24 mouse cellular contexts compared by ENCODE assay signal in the genomic region with DNA sequence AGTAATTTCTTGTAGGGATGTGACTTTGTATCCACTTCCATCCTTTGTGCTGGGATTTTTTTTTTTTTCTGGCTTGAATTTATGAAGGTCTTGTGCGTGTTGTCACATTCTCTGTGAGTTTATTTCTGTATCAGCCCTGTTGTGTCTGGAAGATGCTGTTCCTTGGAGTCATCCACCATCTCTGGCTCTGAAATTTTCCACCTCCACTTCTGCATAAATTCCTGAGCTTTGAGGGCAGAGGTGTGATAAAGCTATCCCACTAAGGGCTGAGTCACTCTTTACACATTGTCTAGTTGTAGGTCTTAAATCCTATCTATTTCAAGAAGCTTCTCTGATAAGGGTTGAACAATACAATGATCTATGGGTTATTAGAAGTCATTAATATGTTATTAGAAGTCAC.
"Had no signal": no experiment of that assay in that cellular context is flagged by ENCODE, and none has a peak within 500 bp of the region (broad histone marks: within the 10 kb centered on the region; RNA-seq: fewer than 3 reads in every experiment).

No protein-coding gene starts in this region.

- H3K9ac ChIP-seq: kidney, embryonic 15.5 days; limb, embryonic 12.5 days; limb, embryonic 15.5 days; liver, embryonic 14.5 days; liver, postnatal 0 days; lung, embryonic 14.5 days; midbrain, embryonic 13.5 days; neural tube, embryonic 13.5 days had no signal

- H3K4me2 ChIP-seq: kidney, embryonic 15.5 days; limb, embryonic 12.5 days; limb, embryonic 15.5 days; liver, embryonic 11.5 days; lung, embryonic 14.5 days; midbrain, embryonic 13.5 days; neural tube, embryonic 13.5 days had no signal

- H3K4me1 ChIP-seq: kidney, embryonic 15.5 days; limb, embryonic 12.5 days; limb, embryonic 15.5 days; megakaryocyte, embryonic 14.5 days; midbrain, embryonic 10.5 days; midbrain, embryonic 13.5 days; neural tube, embryonic 13.5 days had no signal

- ATAC-seq: liver, postnatal 0 days; lung, postnatal 0 days; midbrain, embryonic 13.5 days; midbrain, embryonic 16.5 days had no signal

- DNase-seq: kidney, adult 11 months; kidney, adult 8-10 months; kidney, postnatal 10 days; kidney, postnatal 36 days; layer of hippocampus, postnatal 36 days; left cerebral cortex, postnatal 4 days; liver, postnatal 0 days; lung, embryonic 14.5 days; retina, postnatal 1 day; thymus, adult 2 months; thymus, postnatal 14 days; thymus, postnatal 4 days had no signal

- H3K4me3 ChIP-seq: kidney, embryonic 15.5 days; limb, embryonic 12.5 days; limb, embryonic 15.5 days; megakaryocyte, embryonic 14.5 days; midbrain, embryonic 10.5 days; midbrain, embryonic 13.5 days; myocyte; neural tube, embryonic 13.5 days had no signal

- H3K36me3 ChIP-seq: limb, embryonic 12.5 days had no signal

- H3K9me3 ChIP-seq: kidney, embryonic 15.5 days; limb, embryonic 12.5 days; limb, embryonic 15.5 days; midbrain, embryonic 10.5 days; midbrain, embryonic 13.5 days; neural tube, embryonic 13.5 days had no signal

- H3K27me3 ChIP-seq: kidney, embryonic 15.5 days; limb, embryonic 12.5 days; limb, embryonic 15.5 days; megakaryocyte, embryonic 14.5 days; midbrain, embryonic 13.5 days; neural tube, embryonic 13.5 days had no signal

- H3K27ac ChIP-seq: kidney, embryonic 15.5 days; limb, embryonic 12.5 days; limb, embryonic 15.5 days; liver, embryonic 14.5 days; midbrain, embryonic 10.5 days; midbrain, embryonic 13.5 days; neural tube, embryonic 13.5 days had no signal
